Mouse (Mus musculus) stomach, embryonic 14.5 days (tissue): ENCODE data around the gene Sergef. TPM values are rescaled to one million over a fixed set of nuclear protein-coding genes. Genes with fewer than 3 reads are reported as not detected.

Experiments used
- ATAC-seq: fragments of 200-750 bp; cut with Nextera tagmentation; 2 replicates; pipeline ENCODE4 v1.8.0; 2017; ENCODE audit warnings: low read depth, moderate TSS enrichment; ENCODE audit not compliant: insufficient number of reproducible peaks, insufficient read depth, low FRiP score
- H3K27ac ChIP-seq: fragments of 300-500 bp; sonication (generic); 2 replicates; pipeline ENCODE4 v1.5.1; 2014; ENCODE audit warnings: mild to moderate bottlenecking, low read length, moderate library complexity, mixed read lengths
- H3K27me3 ChIP-seq: fragments of 300-500 bp; sonication (generic); 2 replicates; pipeline ENCODE4 v1.6.1; 2014; ENCODE audit warnings: low read length, control low read depth, mixed read lengths; ENCODE audit not compliant: control insufficient read depth, insufficient read depth
- H3K36me3 ChIP-seq: fragments of 300-500 bp; sonication (generic); 2 replicates; pipeline ENCODE4 v1.6.1; 2014; ENCODE audit warnings: mild to moderate bottlenecking, control low read depth, low read length, moderate library complexity, mixed read lengths; ENCODE audit not compliant: control insufficient read depth, insufficient read depth
- H3K4me1 ChIP-seq: fragments of 300-500 bp; sonication (generic); 2 replicates; pipeline ENCODE4 v1.6.1; 2014; ENCODE audit warnings: low read length, control low read depth, mixed read lengths; ENCODE audit not compliant: control insufficient read depth, insufficient read depth
- H3K4me2 ChIP-seq: fragments of 300-500 bp; sonication (generic); replicated peaks from 2 replicates; pipeline ENCODE4 v1.6.1; 2014; ENCODE audit warnings: low read depth, low read length, control low read depth
- H3K4me3 ChIP-seq: fragments of 300-500 bp; sonication (generic); 2 replicates; pipeline ENCODE4 v1.5.1; 2014; ENCODE audit warnings: low read depth, low read length, control low read depth
- H3K9ac ChIP-seq: fragments of 300-500 bp; sonication (generic); replicated peaks from 2 replicates; pipeline ENCODE4 v1.6.1; 2014; ENCODE audit warnings: low read depth, mild to moderate bottlenecking, control low read depth, low read length, moderate library complexity, mixed read lengths
- H3K9me3 ChIP-seq: fragments of 300-500 bp; sonication (generic); 2 replicates; pipeline ENCODE4 v1.6.1; 2016; ENCODE audit warnings: low read depth, low read length, control low read depth; ENCODE audit not compliant: control insufficient read depth
- WGBS: fragments of 180-500 bp; shearing (Covaris S2); extraction: QIAGEN DNeasy Blood & Tissue Kit; methylation state at CpG from one replicate; pipeline ENCODE4 v1.1.7; 2014; 5-methylcytosine and 5-hydroxymethylcytosine counted together
- polyA plus RNA-seq: library from polyadenylated mRNA; unstranded; fragments of >200 nt; fragmentation: Nextera tagmentation; extraction: Ambion mirVana; gene quantifications from 2 replicates; pipeline ENCODE4 v1.2.1, GENCODE M21; 2014

Sergef gene
- polyA plus RNA-seq, 1 experiment from 2014 or later, result 18.4 TPM

DNA sequence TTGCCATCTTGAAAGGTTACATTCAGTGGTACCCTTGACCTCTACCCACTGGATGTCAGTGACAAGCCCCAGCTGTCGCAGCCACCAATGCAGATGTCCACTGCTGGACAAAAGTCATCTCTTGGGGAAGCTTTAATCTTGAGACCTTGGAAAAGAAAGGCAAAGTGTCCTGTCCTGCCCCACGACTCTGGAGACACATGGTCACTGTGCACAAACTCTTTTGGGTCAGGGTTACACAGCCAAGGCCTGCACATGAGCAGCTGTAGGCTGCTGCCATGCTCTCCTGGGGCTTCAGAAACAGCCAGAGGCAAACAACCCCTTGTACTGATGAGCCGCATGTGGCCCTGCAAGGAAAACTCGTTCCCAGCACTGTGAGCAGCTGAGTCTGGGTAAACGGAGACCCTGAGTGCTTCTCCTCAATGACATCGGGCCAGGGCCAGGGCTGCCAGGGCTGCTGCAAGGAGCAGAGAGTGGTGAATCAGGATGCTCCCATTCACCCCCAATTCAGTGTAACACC, 27.1 kb downstream of the Sergef start:
- Histone ChIP-seq H3K27ac (no peak overlapping the region), H3K9ac (no peak overlapping the region), H3K4me2 (no peak overlapping the region), H3K4me3 (no peak overlapping the region), H3K9me3 (no peaks in the 10 kb centered on the region), H3K27me3 (no peaks in the 10 kb centered on the region), H3K36me3 (no peaks in the 10 kb centered on the region; the same call in 1 of the 2 replicates), H3K4me1 (no peaks in the 10 kb centered on the region)
- WGBS, result 68% methylated on average over 6 of the region's 6 CpGs
- ATAC-seq, result no peak

DNA sequence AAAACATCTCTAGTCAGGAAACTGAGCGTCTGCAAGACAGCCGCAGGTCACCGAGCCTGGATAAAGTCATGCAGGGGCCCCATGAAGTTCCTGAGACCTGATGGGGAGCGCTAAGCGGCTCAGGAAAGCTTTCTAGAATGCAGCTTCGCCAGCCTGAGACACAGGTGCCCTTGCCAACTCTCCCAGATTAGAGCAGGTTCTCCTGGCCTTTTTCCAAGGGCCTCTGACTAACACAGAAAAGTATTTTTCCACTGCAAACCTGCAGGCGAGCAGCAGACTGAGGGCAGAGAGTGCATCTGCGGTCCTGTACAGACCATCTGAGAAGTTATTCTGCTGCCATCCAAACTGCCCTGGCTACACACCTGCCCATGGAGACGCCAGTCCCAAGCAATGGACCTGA, 27.6 kb downstream of the Sergef start:
- no peak overlapping the region for H3K27ac ChIP-seq

DNA sequence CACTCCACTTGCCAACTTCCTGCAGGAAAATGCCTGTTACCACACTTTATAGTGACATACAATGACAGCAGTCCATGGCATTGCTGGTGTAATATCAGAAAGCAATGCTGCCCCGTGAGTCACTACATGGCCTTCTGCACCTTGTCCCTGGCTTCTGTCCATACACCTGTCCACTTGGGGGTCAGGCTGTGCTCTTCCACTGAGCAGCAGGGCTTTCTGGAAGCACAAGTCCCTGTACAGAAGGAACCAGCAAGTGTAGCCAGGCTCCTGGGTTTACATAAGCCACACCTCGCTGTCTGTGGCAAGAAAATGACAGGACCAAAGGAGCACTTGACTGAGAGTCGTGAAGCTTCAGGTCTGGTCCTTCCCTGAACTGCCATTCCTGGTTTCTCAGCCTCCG, 30.3 kb downstream of the Sergef start:
- WGBS, result 78% methylated on average over 4 of the region's 4 CpGs
- ATAC-seq, result no peak
- Histone ChIP-seq H3K4me2 (no peak overlapping the region), H3K27me3 (no peaks in the 10 kb centered on the region), H3K4me3 (no peak overlapping the region), H3K27ac (no peak overlapping the region), H3K9ac (no peak overlapping the region), H3K9me3 (no peaks in the 10 kb centered on the region), H3K36me3 (no peaks in the 10 kb centered on the region), H3K4me1 (no peaks in the 10 kb centered on the region)

More for the DNA sequence above, 27.6 kb downstream of the Sergef start:
- H3K9me3 ChIP-seq, result no peaks in the 10 kb centered on the region
- no peaks in the 10 kb centered on the region for H3K4me1 ChIP-seq
- ATAC-seq, result no peak
- H3K9ac ChIP-seq, result no peak overlapping the region
- no peaks in the 10 kb centered on the region for H3K36me3 ChIP-seq
- no peak overlapping the region for H3K4me3 ChIP-seq
- no peaks in the 10 kb centered on the region for H3K27me3 ChIP-seq
- 82% methylated on average over 9 of the region's 9 CpGs for WGBS
- H3K4me2 ChIP-seq, result no peak overlapping the region

DNA sequence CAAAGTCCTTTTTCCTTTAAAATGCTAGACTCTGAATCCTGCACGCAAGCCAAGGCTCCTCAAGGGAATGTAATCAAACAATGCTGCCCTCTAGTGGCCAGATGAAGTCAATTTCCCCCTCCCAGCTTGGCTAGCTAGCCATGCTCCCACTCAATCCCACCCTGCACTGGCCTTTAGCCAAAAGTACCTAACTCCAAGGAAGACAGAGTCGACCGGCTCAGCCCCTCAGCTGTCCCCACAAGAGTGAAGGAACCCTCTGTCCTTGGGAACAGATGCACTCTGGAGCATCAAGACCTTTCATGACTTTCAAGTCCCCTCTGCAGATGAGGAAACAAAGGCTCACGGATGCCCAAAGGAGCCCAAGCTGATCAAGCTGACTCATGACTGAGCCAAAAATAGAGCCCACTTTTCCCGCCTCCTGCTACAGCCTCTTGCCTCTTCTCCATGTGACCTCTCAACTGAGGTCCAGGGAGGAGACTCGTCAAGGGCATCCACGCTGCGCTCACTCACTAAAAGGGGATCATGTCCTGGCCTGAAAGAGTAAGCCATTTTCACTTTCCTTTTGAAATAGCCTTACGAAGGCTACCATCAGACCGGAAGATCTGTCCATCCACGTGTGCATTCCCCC, 32.1 kb downstream of the Sergef start:
- ATAC-seq, result no peak
- Histone ChIP-seq H3K27me3 (no peaks in the 10 kb centered on the region), H3K9me3 (no peaks in the 10 kb centered on the region), H3K4me1 (no peaks in the 10 kb centered on the region), H3K4me2 (no peak overlapping the region), H3K27ac (no peak overlapping the region), H3K36me3 (no peaks in the 10 kb centered on the region), H3K9ac (no peak overlapping the region), H3K4me3 (no peak overlapping the region)
- WGBS, result 59% methylated on average over 11 of the region's 11 CpGs

DNA sequence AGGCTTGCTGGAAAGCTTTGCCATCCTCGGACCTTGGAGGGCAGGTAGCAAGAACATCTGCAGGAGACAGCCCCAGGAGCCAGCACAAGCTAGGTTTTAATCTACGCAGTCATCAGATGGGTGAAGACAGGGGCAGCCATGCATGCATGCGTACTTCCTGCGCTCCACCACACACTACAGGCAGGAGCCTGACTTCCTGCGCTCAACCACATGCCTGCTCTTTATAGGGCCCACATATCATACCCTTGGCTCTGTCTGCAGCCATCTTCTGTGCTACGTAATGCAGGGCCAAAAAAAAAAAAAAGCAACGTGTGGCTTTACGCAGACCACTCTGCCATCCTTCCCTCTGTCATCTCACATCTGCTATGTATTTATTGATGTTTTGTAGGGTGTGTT, 32.6 kb downstream of the Sergef start:
- Histone ChIP-seq H3K4me3 (no peak overlapping the region), H3K4me2 (no peak overlapping the region), H3K27ac (no peak overlapping the region), H3K36me3 (no peaks in the 10 kb centered on the region; the same call in 1 of the 2 replicates), H3K9ac (no peak overlapping the region), H3K4me1 (no peaks in the 10 kb centered on the region), H3K27me3 (no peaks in the 10 kb centered on the region), H3K9me3 (no peaks in the 10 kb centered on the region)
- WGBS, result 65% methylated on average over 8 of the region's 8 CpGs
- no peak for ATAC-seq

DNA sequence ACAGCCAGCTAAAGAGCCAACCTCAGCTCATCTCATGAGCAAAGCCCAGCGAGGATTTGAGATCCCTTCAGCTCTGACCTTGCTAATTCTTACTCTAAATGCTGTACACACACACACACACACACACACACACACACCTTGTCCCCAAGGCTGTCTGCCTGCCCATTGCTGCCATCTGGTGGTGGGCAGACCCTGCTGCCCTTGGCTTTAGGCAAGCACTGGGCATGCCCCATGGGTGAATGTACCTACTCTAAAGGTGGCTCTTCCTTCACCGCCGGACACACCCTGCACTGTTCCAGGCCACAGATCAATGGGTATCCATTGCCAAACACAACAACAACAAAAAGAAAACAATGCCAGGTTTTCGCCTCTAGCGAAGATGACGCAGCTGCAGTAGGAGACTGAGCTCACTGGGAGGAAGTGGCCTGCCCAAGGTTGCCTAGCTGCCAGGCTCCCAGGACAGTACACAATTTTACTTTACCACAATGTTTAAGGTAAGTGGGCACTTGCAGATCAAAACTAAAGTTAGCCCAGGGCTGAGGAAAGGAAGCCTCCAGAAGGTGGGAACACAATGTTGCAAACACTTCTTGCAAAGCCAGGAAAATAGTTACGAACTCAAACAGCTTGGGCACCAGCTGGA, 33.1 kb downstream of the Sergef start:
- no peaks in the 10 kb centered on the region for H3K4me1 ChIP-seq
- no peaks in the 10 kb centered on the region for H3K27me3 ChIP-seq
- ATAC-seq, result no peak
- no peak overlapping the region for H3K4me2 ChIP-seq
- WGBS, result 77% methylated on average over 7 of the region's 7 CpGs
- H3K9ac ChIP-seq, result no peak overlapping the region
- H3K36me3 ChIP-seq, result no peaks in the 10 kb centered on the region; the same call in 1 of the 2 replicates
- no peaks in the 10 kb centered on the region for H3K9me3 ChIP-seq
- H3K4me3 ChIP-seq, result no peak overlapping the region
- H3K27ac ChIP-seq, result no peak overlapping the region

DNA sequence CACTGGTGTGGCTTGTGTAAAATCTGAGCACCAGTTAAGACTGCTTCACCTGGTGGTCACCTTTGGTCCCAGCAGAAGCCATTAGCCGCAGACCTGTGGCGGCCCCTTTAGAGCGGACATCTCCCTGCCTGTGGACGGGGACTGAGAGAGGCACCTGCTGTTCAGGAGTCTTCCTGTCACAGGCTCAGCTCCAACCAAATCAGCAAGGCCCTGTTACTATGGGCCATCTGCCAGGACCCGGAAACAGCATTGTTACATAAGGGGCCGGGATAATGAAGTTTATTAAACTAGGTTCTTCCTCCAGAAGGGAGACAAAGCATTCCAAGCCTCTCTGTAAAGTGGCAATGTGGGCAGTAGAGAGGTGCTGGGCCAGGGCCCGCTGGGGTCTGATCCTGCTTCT, 36.6 kb downstream of the Sergef start:
- 87% methylated on average over 7 of the region's 7 CpGs for WGBS
- ATAC-seq, result no peak
- H3K9me3 ChIP-seq, result no peaks in the 10 kb centered on the region
- H3K4me1 ChIP-seq, result no peaks in the 10 kb centered on the region
- H3K36me3 ChIP-seq, result no peaks in the 10 kb centered on the region; the same call in 1 of the 2 replicates
- no peak overlapping the region for H3K27ac ChIP-seq
- no peak overlapping the region for H3K4me3 ChIP-seq
- H3K9ac ChIP-seq, result no peak overlapping the region
- no peak overlapping the region for H3K4me2 ChIP-seq
- H3K27me3 ChIP-seq, result no peaks in the 10 kb centered on the region

DNA sequence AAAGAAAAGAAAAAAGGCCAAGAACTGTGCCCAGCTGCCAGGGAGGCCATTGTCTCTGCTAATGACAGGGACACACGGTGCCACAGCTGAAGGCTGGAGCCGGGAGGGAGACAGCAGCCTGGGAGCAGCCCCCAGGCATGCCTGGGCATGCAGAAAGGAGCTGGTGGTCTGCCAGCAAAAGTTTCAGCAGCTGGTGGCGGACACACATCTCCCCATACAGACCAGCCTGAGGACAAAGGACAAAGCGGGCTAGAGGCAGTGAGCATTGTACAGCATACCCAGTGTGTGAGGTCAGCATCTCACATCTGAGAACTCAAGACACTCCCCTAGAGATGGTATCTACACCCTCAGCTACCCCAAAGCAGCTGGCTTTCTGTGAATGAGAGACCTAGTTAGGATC, 37.5 kb downstream of the Sergef start:
- no peak overlapping the region for H3K27ac ChIP-seq
- H3K9me3 ChIP-seq, result no peaks in the 10 kb centered on the region
- no peaks in the 10 kb centered on the region; the same call in 1 of the 2 replicates for H3K36me3 ChIP-seq
- no peaks in the 10 kb centered on the region for H3K4me1 ChIP-seq
- no peaks in the 10 kb centered on the region for H3K27me3 ChIP-seq
- no peak for ATAC-seq
- no peak overlapping the region for H3K4me2 ChIP-seq
- H3K9ac ChIP-seq, result no peak overlapping the region
- WGBS, result 59% methylated on average over 4 of the region's 4 CpGs
- H3K4me3 ChIP-seq, result no peak overlapping the region
